Mouse (Mus musculus): ENCODE measurements around the gene Col26a1. TPM values are rescaled to one million over a fixed set of nuclear protein-coding genes. Genes with fewer than 3 reads are reported as not detected.

Gene Col26a1
- polyA plus RNA-seq, 1 experiment, result 134 TPM

GRCm38 (mm10) chr5:136833053-136833452, 50.0 kb downstream of the Col26a1 start:
- Histone ChIP-seq H3K36me3 (ENCODE audit: control insufficient read depth, insufficient read depth, low read length) (no peaks in the 10 kb centered on the region), H3K27me3 (ENCODE audit: control insufficient read depth, insufficient read depth, low read length) (no peaks in the 10 kb centered on the region), H3K27ac (ENCODE audit: control insufficient read depth, insufficient read depth, low read depth, low read length) (no peak overlapping the region), H3K4me3 (ENCODE audit: control insufficient read depth, low read depth, low read length) (no peak overlapping the region), H3K4me1 (ENCODE audit: control insufficient read depth, insufficient read depth, low read length) (peaks cover 12% of the 10 kb centered on the region)
- no peak for TF ChIP-seq CTCF (IDR thresholded peaks at IDR 0.05; ENCODE audit: control insufficient read depth, insufficient read depth, insufficient replicate concordance, low read depth, low read length)

DNA sequence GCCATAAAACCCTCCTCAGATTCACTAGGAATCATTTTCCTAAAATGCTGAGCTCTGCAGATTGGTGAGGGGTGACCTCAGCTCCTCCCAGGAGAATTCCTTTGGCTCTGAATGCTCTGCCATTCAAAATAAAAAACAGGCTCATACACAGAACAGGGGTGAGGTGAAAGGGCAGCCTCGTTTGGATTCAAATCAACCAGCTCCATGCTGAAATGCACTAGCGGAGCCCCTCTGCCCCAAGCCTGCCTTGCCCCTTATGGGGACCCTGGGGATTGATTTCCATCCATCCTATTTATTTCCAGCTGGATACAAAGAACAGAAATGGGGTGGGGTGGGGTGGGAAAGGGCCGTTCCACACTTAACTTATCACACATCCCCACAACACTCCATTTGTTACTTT, 52.9 kb downstream of the Col26a1 start:
- Histone ChIP-seq H3K4me1 (ENCODE audit: control insufficient read depth, insufficient read depth, low read length) (no peaks in the 10 kb centered on the region), H3K27ac (ENCODE audit: control insufficient read depth, insufficient read depth, low read depth, low read length) (no peak overlapping the region), H3K27me3 (ENCODE audit: control insufficient read depth, insufficient read depth, low read length) (no peaks in the 10 kb centered on the region), H3K4me3 (ENCODE audit: control insufficient read depth, low read depth, low read length) (no peak overlapping the region), H3K36me3 (ENCODE audit: control insufficient read depth, insufficient read depth, low read length) (no peaks in the 10 kb centered on the region)
- no peak for TF ChIP-seq POLR2A (IDR thresholded peaks at IDR 0.05; ENCODE audit: control insufficient read depth, low read depth, low read length)
- no peak for TF ChIP-seq CTCF (IDR thresholded peaks at IDR 0.05; ENCODE audit: control insufficient read depth, insufficient read depth, insufficient replicate concordance, low read depth, low read length)

- Histone ChIP-seq H3K36me3 (ENCODE audit: control insufficient read depth, insufficient read depth, low read length) (no peaks in the 10 kb centered on the region), H3K4me3 (ENCODE audit: control insufficient read depth, low read depth, low read length) (no peak overlapping the region), H3K27me3 (ENCODE audit: control insufficient read depth, insufficient read depth, low read length) (no peaks in the 10 kb centered on the region), H3K27ac (ENCODE audit: control insufficient read depth, insufficient read depth, low read depth, low read length) (no peak overlapping the region), H3K4me1 (ENCODE audit: control insufficient read depth, insufficient read depth, low read length) (no peaks in the 10 kb centered on the region)
- no peak for TF ChIP-seq CTCF (IDR thresholded peaks at IDR 0.05; ENCODE audit: control insufficient read depth, insufficient read depth, insufficient replicate concordance, low read depth, low read length)
Measured at GRCm38 (mm10) chr5:136821971-136822370, 61.0 kb downstream of the Col26a1 start.

DNA sequence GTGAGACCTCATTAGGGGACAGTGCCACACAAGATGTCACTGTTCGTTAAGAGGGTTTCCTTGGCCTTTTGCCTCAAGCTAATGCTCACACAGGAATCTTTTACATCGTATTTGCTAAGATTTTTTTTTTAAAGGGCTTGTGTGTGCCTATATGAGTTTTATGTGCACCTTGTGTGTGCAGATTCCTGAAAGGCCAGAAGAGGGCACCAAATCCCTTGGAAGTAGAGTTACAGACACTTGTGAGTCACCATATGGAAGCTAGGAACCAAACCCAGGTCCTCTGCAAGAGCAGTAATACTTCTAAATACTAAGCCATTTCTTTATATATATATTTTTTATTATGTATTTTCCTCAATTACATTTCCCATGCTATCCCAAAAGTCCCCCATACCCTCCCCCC, 62.1 kb downstream of the Col26a1 start:
- TF ChIP-seq CTCF (IDR thresholded peaks at IDR 0.05; ENCODE audit: control insufficient read depth, insufficient read depth, insufficient replicate concordance, low read depth, low read length), result no peak
- TF ChIP-seq POLR2A (IDR thresholded peaks at IDR 0.05; ENCODE audit: control insufficient read depth, low read depth, low read length), result no peak
- Histone ChIP-seq H3K27ac (ENCODE audit: control insufficient read depth, insufficient read depth, low read depth, low read length) (no peak overlapping the region), H3K4me3 (ENCODE audit: control insufficient read depth, low read depth, low read length) (no peak overlapping the region), H3K36me3 (ENCODE audit: control insufficient read depth, insufficient read depth, low read length) (no peaks in the 10 kb centered on the region), H3K27me3 (ENCODE audit: control insufficient read depth, insufficient read depth, low read length) (no peaks in the 10 kb centered on the region), H3K4me1 (ENCODE audit: control insufficient read depth, insufficient read depth, low read length) (no peaks in the 10 kb centered on the region)

DNA sequence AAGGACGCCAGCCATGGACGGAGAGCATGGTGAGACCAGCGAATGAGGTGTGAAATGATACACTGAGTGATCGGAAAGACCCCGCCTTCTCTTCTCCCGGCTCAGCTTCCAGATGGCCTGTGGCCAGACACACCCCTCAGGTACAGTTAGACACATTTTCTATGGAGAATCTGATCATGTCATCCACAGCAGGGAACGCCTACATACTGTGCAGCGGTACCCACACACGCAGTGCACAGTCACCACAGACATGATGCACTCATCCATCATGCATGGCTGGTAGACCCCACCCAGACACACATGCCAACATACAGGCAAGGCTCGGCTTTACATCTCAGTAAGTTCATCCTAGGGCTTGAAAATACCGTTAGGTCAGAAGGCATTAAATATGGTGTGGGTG, 63.3 kb downstream of the Col26a1 start:
- Histone ChIP-seq H3K27me3 (ENCODE audit: control insufficient read depth, insufficient read depth, low read length) (no peaks in the 10 kb centered on the region), H3K4me3 (ENCODE audit: control insufficient read depth, low read depth, low read length) (no peak overlapping the region), H3K4me1 (ENCODE audit: control insufficient read depth, insufficient read depth, low read length) (no peaks in the 10 kb centered on the region), H3K36me3 (ENCODE audit: control insufficient read depth, insufficient read depth, low read length) (no peaks in the 10 kb centered on the region), H3K27ac (ENCODE audit: control insufficient read depth, insufficient read depth, low read depth, low read length) (no peak overlapping the region)
- no peak for TF ChIP-seq CTCF (IDR thresholded peaks at IDR 0.05; ENCODE audit: control insufficient read depth, insufficient read depth, insufficient replicate concordance, low read depth, low read length)
- TF ChIP-seq POLR2A (IDR thresholded peaks at IDR 0.05; ENCODE audit: control insufficient read depth, low read depth, low read length), result no peak

GRCm38 (mm10) chr5:136810539-136811374, 72.3 kb downstream of the Col26a1 start:
- Histone ChIP-seq H3K27ac (ENCODE audit: control insufficient read depth, insufficient read depth, low read depth, low read length) (no peak overlapping the region), H3K36me3 (ENCODE audit: control insufficient read depth, insufficient read depth, low read length) (no peaks in the 10 kb centered on the region), H3K27me3 (ENCODE audit: control insufficient read depth, insufficient read depth, low read length) (no peaks in the 10 kb centered on the region), H3K4me1 (ENCODE audit: control insufficient read depth, insufficient read depth, low read length) (no peaks in the 10 kb centered on the region; the same call in 1 of the 2 replicates), H3K4me3 (ENCODE audit: control insufficient read depth, low read depth, low read length) (no peak overlapping the region; the same call in 1 of the 2 replicates)
- TF ChIP-seq POLR2A (IDR thresholded peaks at IDR 0.05; ENCODE audit: control insufficient read depth, low read depth, low read length) (no peak), CTCF (IDR thresholded peaks at IDR 0.05; ENCODE audit: control insufficient read depth, insufficient read depth, insufficient replicate concordance, low read depth, low read length) (no peak)

- Histone ChIP-seq H3K4me1 (ENCODE audit: control insufficient read depth, insufficient read depth, low read length) (peaks cover 2% of the 10 kb centered on the region), H3K4me3 (ENCODE audit: control insufficient read depth, low read depth, low read length) (no peak overlapping the region), H3K27me3 (ENCODE audit: control insufficient read depth, insufficient read depth, low read length) (no peaks in the 10 kb centered on the region), H3K36me3 (ENCODE audit: control insufficient read depth, insufficient read depth, low read length) (no peaks in the 10 kb centered on the region), H3K27ac (ENCODE audit: control insufficient read depth, insufficient read depth, low read depth, low read length) (no peak overlapping the region)
- TF ChIP-seq CTCF (IDR thresholded peaks at IDR 0.05; ENCODE audit: control insufficient read depth, insufficient read depth, insufficient replicate concordance, low read depth, low read length) (no peak), POLR2A (IDR thresholded peaks at IDR 0.05; ENCODE audit: control insufficient read depth, low read depth, low read length) (no peak)
Measured at GRCm38 (mm10) chr5:136806379-136807056, 76.5 kb downstream of the Col26a1 start.
